16 mouse cellular contexts compared by ENCODE assay signal in genomic region chr1:153666236-153666635, GRCm38 (mm10). TPM values are rescaled to one million over a fixed set of nuclear protein-coding genes. Genes with fewer than 3 reads are reported as not detected.
DNase-seq lines count a peak whose midpoint lies in the region; ATAC-seq and TF ChIP-seq lines count a peak whose summit lies in the region.
"Had no signal": no experiment of that assay in that cellular context is flagged by ENCODE, and none has a peak within 500 bp of the region (broad histone marks: within the 10 kb centered on the region; RNA-seq: fewer than 3 reads in every experiment).

No protein-coding gene starts in this region.

- H3K4me3 ChIP-seq in layer of hippocampus, adult 2 months: peak overlapping the region; percentile 40; the same call in 1 of the 2 replicates
- peak overlapping the region; percentile 8 for H3K4me3 ChIP-seq in forebrain, embryonic 14.5 days (ENCODE audit: low read depth, low read length)
- H3K4me3 ChIP-seq in midbrain, embryonic 10.5 days: peak overlapping the region; percentile 37; the same call in 1 of the 2 replicates
- H3K4me3 ChIP-seq in neural tube, embryonic 15.5 days (replicated peaks): peak overlapping the region; percentile 9; the same call in 1 of the 2 replicates
- H3K4me3 ChIP-seq in kidney, embryonic 14.5 days (ENCODE audit: low read length): no peak overlapping the region
- H3K4me3 ChIP-seq: heart, embryonic 15.5 days; limb, embryonic 15.5 days; lung, embryonic 15.5 days; megakaryocyte, embryonic 14.5 days had no signal

- H3K9me3 ChIP-seq in forebrain, embryonic 14.5 days (replicated peaks; ENCODE audit: control insufficient read depth, low read length): no peaks in the 10 kb centered on the region
- H3K9me3 ChIP-seq in midbrain, embryonic 10.5 days (replicated peaks): no peaks in the 10 kb centered on the region
- no peaks in the 10 kb centered on the region for H3K9me3 ChIP-seq in neural tube, embryonic 15.5 days (replicated peaks)
- H3K9me3 ChIP-seq in kidney, embryonic 14.5 days (ENCODE audit: control insufficient read depth, low read length): no peaks in the 10 kb centered on the region
- H3K9me3 ChIP-seq: heart, embryonic 15.5 days; limb, embryonic 15.5 days; lung, embryonic 15.5 days had no signal

- 0 out of 2 replicates have a peak overlapping the region, but pooled peaks have one; percentile 18 for H3K9ac ChIP-seq in forebrain, embryonic 14.5 days (ENCODE audit: low read length)
- peak overlapping the region; percentile 26; the same call in 1 of the 2 replicates for H3K9ac ChIP-seq in neural tube, embryonic 15.5 days (replicated peaks)
- no peak overlapping the region for H3K9ac ChIP-seq in kidney, embryonic 14.5 days (ENCODE audit: low read depth, low read length)
- H3K9ac ChIP-seq: heart, embryonic 15.5 days; limb, embryonic 15.5 days; lung, embryonic 15.5 days had no signal

- H3K4me2 ChIP-seq in forebrain, embryonic 14.5 days (ENCODE audit: low read length): peak overlapping the region; percentile 44
- peak overlapping the region; percentile 47 for H3K4me2 ChIP-seq in neural tube, embryonic 15.5 days
- no peak overlapping the region for H3K4me2 ChIP-seq in kidney, embryonic 14.5 days (replicated peaks; ENCODE audit: low read depth, low read length)
- H3K4me2 ChIP-seq: heart, embryonic 15.5 days; lung, embryonic 15.5 days had no signal

- no peaks in the 10 kb centered on the region for H3K27me3 ChIP-seq in forebrain, embryonic 14.5 days (replicated peaks; ENCODE audit: control insufficient read depth, insufficient read depth, low read length)
- peaks cover 57% of the 10 kb centered on the region for H3K27me3 ChIP-seq in midbrain, embryonic 10.5 days (ENCODE audit: low read depth, poor library complexity, severe bottlenecking)
- H3K27me3 ChIP-seq in neural tube, embryonic 15.5 days (replicated peaks): no peaks in the 10 kb centered on the region
- H3K27me3 ChIP-seq in kidney, embryonic 14.5 days (ENCODE audit: control insufficient read depth, insufficient read depth, low read length): 0 out of 2 replicates have a peak, but pooled peaks cover 2% of the 10 kb centered on the region

- peak overlapping the region; percentile 79 for H3K27ac ChIP-seq in layer of hippocampus, adult 2 months
- peak overlapping the region; percentile 85; the same call in 1 of the 2 replicates for H3K27ac ChIP-seq in forebrain, embryonic 14.5 days (ENCODE audit: low read depth, low read length)
- peak overlapping the region; percentile 72; the same call in 1 of the 2 replicates for H3K27ac ChIP-seq in midbrain, embryonic 10.5 days (replicated peaks)
- peak overlapping the region; percentile 82 for H3K27ac ChIP-seq in neural tube, embryonic 15.5 days (replicated peaks)
- no peak overlapping the region for H3K27ac ChIP-seq in kidney, embryonic 14.5 days (ENCODE audit: low read depth, low read length)
- H3K27ac ChIP-seq: heart, embryonic 15.5 days; limb, embryonic 15.5 days; lung, embryonic 15.5 days had no signal

- TF ChIP-seq CTCF in layer of hippocampus, adult 2 months (conservative IDR thresholded peaks at IDR 0.05): no peak

- ATAC-seq in forebrain, embryonic 14.5 days: no peak
- ATAC-seq in neural tube, embryonic 15.5 days (ENCODE audit: low FRiP score): no peak
- no peak for ATAC-seq in activated CD4-positive, CD25-positive, alpha-beta regulatory T cell, adult 4 months
- no peak for ATAC-seq in kidney, embryonic 14.5 days (ENCODE audit: low FRiP score, low TSS enrichment)

- DNase-seq in layer of hippocampus, adult 2 months (ENCODE audit: low spot score in 2 of 2): no peak
- no peak for DNase-seq in layer of hippocampus, adult 18-20 months (ENCODE audit: low spot score in 2 of 2)
- no peak for DNase-seq in forebrain, embryonic 14.5 days (ENCODE audit: low spot score)
- DNase-seq in midbrain, embryonic 10.5 days (ENCODE audit: low spot score): no peak
- DNase-seq: adrenal gland, adult 8-10 months; gastrocnemius, postnatal 14 days; kidney, postnatal 36 days had no signal

- 25% methylated on average over 1 of the region's 1 CpGs for WGBS in forebrain, embryonic 14.5 days
- 45% methylated on average over 1 of the region's 1 CpGs for WGBS in midbrain, embryonic 10.5 days
- 6% methylated on average over 1 of the region's 1 CpGs for WGBS in neural tube, embryonic 15.5 days
- whole genome bisulfite sequencing in kidney, embryonic 14.5 days: 8% methylated on average over 1 of the region's 1 CpGs

- no peaks in the 10 kb centered on the region for H3K36me3 ChIP-seq in forebrain, embryonic 14.5 days (ENCODE audit: control insufficient read depth, insufficient read depth, low read length)
- no peaks in the 10 kb centered on the region for H3K36me3 ChIP-seq in midbrain, embryonic 10.5 days
- no peaks in the 10 kb centered on the region for H3K36me3 ChIP-seq in neural tube, embryonic 15.5 days
- no peaks in the 10 kb centered on the region for H3K36me3 ChIP-seq in kidney, embryonic 14.5 days (ENCODE audit: control insufficient read depth, insufficient read depth, low read length)
- H3K36me3 ChIP-seq: heart, embryonic 15.5 days; limb, embryonic 15.5 days; lung, embryonic 15.5 days had no signal

- peaks cover 57% of the 10 kb centered on the region for H3K4me1 ChIP-seq in forebrain, embryonic 14.5 days (ENCODE audit: control insufficient read depth, insufficient read depth, low read length)
- peaks cover 69% of the 10 kb centered on the region for H3K4me1 ChIP-seq in midbrain, embryonic 10.5 days
- H3K4me1 ChIP-seq in neural tube, embryonic 15.5 days: peaks cover 72% of the 10 kb centered on the region
- peaks cover 11% of the 10 kb centered on the region for H3K4me1 ChIP-seq in kidney, embryonic 14.5 days (ENCODE audit: control insufficient read depth, insufficient read depth, low read length)
- H3K4me1 ChIP-seq: megakaryocyte, embryonic 14.5 days had no signal

RNA-seq across cellular contexts. Expression of gene Rgs8, which starts 13.4 kb away (rescaled TPM):
- total RNA-seq in layer of hippocampus, adult 2 months (2021): 10 to 100 TPM; 74.0 to 75.2 TPM
- total RNA-seq in layer of hippocampus, adult 18-20 months (2021): 10 to 100 TPM; 70.7 to 73.5 TPM
- polyA plus RNA-seq in forebrain, embryonic 14.5 days (2014; fragmentation: Nextera tagmentation; extraction: Ambion mirVana): 14.6 and 15.0 TPM in 2 replicates
- polyA plus RNA-seq in midbrain, embryonic 10.5 days (2016; fragmentation: Nextera tagmentation; extraction: Ambion mirVana): 8.3 and 15.1 TPM in 2 replicates
- polyA plus RNA-seq in neural tube, embryonic 15.5 days (2015; fragmentation: Nextera tagmentation; extraction: Ambion mirVana): 11.2 and 13.4 TPM in 2 replicates
- polyA plus RNA-seq in activated CD4-positive, CD25-positive, alpha-beta regulatory T cell, adult 4 months (2017; shearing (Covaris generic)): under 1 TPM in 1 of 2 experiments, not detected in 1; 0.09 TPM
- polyA plus RNA-seq in kidney, embryonic 14.5 days (2014; fragmentation: Nextera tagmentation; extraction: Ambion mirVana): 0.04 and 0.10 TPM in 2 replicates
- total RNA-seq: CH12.LX had no signal
- polyA plus RNA-seq: urinary bladder, adult 2 months had no signal
